Mouse (Mus musculus) kidney, adult 2 months (tissue): Measurements from ENCODE around the gene Scpep1. TPM values are rescaled to one million over a fixed set of nuclear protein-coding genes. Genes with fewer than 3 reads are reported as not detected.

Experiments used
- DNase-seq: peaks from one replicate; pipeline ENCODE4 v3.0.0; 2021
- H3K27ac ChIP-seq: fragments of 200-500 bp; 2 replicates; pipeline ENCODE4 v1.5.1; 2012; ENCODE audit warnings: low read depth, low read length, control low read depth, inconsistent platforms; ENCODE audit not compliant: insufficient read depth
- H3K27me3 ChIP-seq: fragments of 200-500 bp; replicated peaks from 2 replicates; pipeline ENCODE4 v1.6.1; 2012; ENCODE audit warnings: mild to moderate bottlenecking, moderate library complexity, low read length, inconsistent platforms; ENCODE audit not compliant: control insufficient read depth, insufficient read depth
- H3K36me3 ChIP-seq: fragments of 200-500 bp; 2 replicates; pipeline ENCODE4 v1.6.1; 2012; ENCODE audit warnings: mild to moderate bottlenecking, moderate library complexity, low read length, inconsistent platforms; ENCODE audit not compliant: control insufficient read depth, insufficient read depth
- H3K4me1 ChIP-seq: fragments of 200-500 bp; 2 replicates; pipeline ENCODE4 v1.6.1; 2011; ENCODE audit warnings: low read length; ENCODE audit not compliant: control insufficient read depth, insufficient read depth
- H3K4me3 ChIP-seq: fragments of 200-500 bp; 2 replicates; pipeline ENCODE4 v1.5.1; 2011; ENCODE audit warnings: mild to moderate bottlenecking, low read depth, low read length, control low read depth; ENCODE audit not compliant: insufficient read depth
- CTCF ChIP-seq: fragments of 200-500 bp; conservative IDR thresholded peaks from 2 replicates; pipeline ENCODE4 v1.5.1; 2011; ENCODE audit warnings: low read depth, mild to moderate bottlenecking, control low read depth, low read length, moderate library complexity, mixed read lengths; ENCODE audit not compliant: insufficient read depth, insufficient read length
- POLR2A ChIP-seq: fragments of 200-500 bp; IDR thresholded peaks from one replicate; pipeline ENCODE4 v1.6.1; 2011; ENCODE audit warnings: low read depth, low read length, control low read depth
- WGBS: fragments of 180-500 bp; shearing (Covaris S2); methylation state at CpG from one replicate; pipeline ENCODE4 v1.1.7; 2018; 5-methylcytosine and 5-hydroxymethylcytosine counted together
- polyA plus RNA-seq: library from polyadenylated mRNA; depleted of rRNA; stranded (reverse); fragments of >200 nt; gene quantifications from 2 replicates; pipeline ENCODE4 v1.2.3, GENCODE M21; 2012

The Scpep1 gene
- polyA plus RNA-seq, 1 experiment: 74.1 TPM

DNA sequence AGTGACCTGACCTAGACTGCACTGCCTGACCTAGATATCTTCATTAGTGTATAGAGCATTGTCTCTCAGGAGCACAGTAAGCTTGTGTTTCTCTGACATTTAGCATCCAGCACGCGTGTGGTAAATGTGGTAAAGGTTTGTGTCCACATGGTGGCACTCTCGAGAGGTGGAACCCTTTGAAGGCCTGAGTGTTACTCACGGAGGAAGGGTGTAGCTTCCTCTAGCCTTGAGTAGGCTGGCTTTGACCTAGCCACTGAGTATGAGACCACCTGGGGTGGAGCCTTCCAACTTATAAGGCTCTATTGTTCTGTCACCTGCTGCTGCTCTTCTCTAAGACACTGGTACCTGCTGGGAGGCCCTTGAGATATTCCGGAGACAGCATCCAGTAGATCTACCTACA lies 38.4 kb upstream of the Scpep1 start:
- H3K27me3 ChIP-seq: no peaks in the 10 kb centered on the region
- WGBS: 24% methylated on average over 5 of the region's 5 CpGs
- no peaks in the 10 kb centered on the region for H3K4me1 ChIP-seq
- no peak overlapping the region for H3K27ac ChIP-seq
- no peak overlapping the region for H3K4me3 ChIP-seq
- TF ChIP-seq CTCF: peak; percentile 93
- TF ChIP-seq POLR2A: no peak
- DNase-seq: peak; percentile 86
- no peaks in the 10 kb centered on the region; the same call in none of the 2 replicates for H3K36me3 ChIP-seq

DNA sequence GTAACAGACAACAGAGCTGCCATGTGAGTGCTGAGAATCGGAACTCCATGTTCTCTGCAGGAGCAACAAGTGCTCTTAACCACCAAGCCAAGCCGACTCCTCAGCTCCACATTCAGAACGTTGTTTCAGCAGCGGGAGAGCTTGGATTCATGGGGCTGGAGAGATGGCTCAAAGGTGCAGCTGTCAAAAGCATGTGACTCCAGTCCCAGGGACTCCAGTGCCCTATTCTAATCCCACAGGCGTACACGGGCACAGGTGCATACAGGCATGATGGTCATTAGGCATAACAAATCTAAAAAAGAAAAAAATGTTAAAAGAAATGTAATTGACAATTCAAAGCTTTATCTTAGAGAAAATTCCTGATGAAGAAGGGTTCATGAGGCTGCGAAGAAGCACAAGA lies 37.9 kb upstream of the Scpep1 start:
- H3K4me3 ChIP-seq: no peak overlapping the region
- WGBS: 51% methylated on average over 7 of the region's 7 CpGs
- no peaks in the 10 kb centered on the region for H3K4me1 ChIP-seq
- no peak for DNase-seq
- H3K36me3 ChIP-seq: no peaks in the 10 kb centered on the region; the same call in none of the 2 replicates
- no peak overlapping the region for H3K27ac ChIP-seq
- no peaks in the 10 kb centered on the region for H3K27me3 ChIP-seq
- TF ChIP-seq CTCF (no peak), POLR2A (no peak)

DNA sequence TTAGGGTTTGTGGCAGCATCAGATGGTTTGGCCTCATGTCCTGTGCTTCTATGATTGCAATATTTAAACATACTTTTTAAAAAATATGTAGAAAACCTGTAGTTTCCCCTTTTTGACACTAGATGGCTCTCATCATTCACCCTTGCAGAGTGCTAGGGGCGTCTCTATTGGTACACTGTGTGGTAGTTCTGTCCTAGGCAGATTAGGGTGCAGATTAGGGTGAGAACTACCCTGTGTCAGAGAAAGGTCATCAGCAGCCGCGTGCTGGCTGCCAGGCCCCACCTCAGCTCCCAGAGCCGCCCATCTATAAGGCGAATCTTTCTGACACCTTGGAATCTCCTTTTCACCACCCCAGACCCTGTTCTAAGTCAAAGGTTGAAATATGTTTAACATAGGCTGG lies 34.3 kb upstream of the Scpep1 start:
- no peaks in the 10 kb centered on the region for H3K4me1 ChIP-seq
- no peak for TF ChIP-seq POLR2A
- 0 out of 2 replicates have a peak, but pooled peaks have one; percentile 18 for TF ChIP-seq CTCF
- no peak overlapping the region for H3K27ac ChIP-seq
- WGBS: 68% methylated on average over 5 of the region's 5 CpGs
- H3K27me3 ChIP-seq: no peaks in the 10 kb centered on the region
- peak; percentile 46 for DNase-seq
- H3K36me3 ChIP-seq: no peaks in the 10 kb centered on the region; the same call in none of the 2 replicates
- H3K4me3 ChIP-seq: no peak overlapping the region

DNA sequence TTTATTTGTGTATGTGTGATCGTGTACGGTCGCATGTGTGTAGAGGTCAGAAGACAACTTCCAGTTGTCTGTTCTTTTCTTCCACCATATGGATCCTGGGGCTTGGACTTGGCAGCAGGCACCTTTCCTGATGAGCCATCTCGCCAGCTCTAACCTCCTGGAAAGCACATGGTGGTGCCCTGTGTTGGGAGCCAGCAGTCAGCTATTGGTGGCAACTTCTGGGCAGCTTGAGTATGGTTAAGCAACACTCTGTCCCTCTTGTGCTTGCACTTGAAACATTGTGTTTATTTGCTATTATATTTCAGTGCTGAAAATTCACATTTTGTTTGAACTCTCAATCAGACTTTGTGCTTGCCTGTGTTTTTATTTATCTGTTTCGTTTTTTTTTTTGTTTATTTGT lies 33.7 kb upstream of the Scpep1 start:
- no peak overlapping the region for H3K4me3 ChIP-seq
- 75% methylated on average over 5 of the region's 5 CpGs for WGBS
- H3K36me3 ChIP-seq: no peaks in the 10 kb centered on the region; the same call in none of the 2 replicates
- no peak overlapping the region for H3K27ac ChIP-seq
- H3K4me1 ChIP-seq: no peaks in the 10 kb centered on the region
- TF ChIP-seq CTCF: no peak
- no peak for TF ChIP-seq POLR2A
- H3K27me3 ChIP-seq: no peaks in the 10 kb centered on the region
- no peak for DNase-seq

DNA sequence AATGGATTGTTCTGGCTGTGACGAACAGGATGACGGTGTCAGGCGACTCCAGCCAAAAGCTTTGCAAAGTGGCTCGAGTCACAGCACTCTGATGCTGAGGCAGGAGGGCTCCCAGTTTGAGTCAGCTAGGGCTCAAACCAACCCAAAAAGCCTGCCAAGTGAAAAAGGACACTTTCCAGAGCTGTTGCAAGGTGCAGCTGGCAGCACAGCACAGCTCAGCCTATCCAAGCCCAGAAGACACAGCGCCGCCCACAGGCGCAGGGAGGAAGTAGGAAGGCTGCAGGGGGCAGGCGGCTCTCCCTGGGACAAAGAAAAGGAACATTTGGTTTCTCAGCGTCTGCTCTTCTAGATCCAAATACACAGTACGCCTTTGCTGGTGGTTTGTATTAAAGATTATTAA lies 31.4 kb upstream of the Scpep1 start:
- Histone ChIP-seq H3K4me3 (no peak overlapping the region), H3K27ac (no peak overlapping the region), H3K36me3 (no peaks in the 10 kb centered on the region; the same call in none of the 2 replicates), H3K27me3 (no peaks in the 10 kb centered on the region), H3K4me1 (no peaks in the 10 kb centered on the region)
- no peak for DNase-seq
- WGBS: 86% methylated on average over 10 of the region's 10 CpGs
- TF ChIP-seq CTCF (no peak), POLR2A (no peak)

DNA sequence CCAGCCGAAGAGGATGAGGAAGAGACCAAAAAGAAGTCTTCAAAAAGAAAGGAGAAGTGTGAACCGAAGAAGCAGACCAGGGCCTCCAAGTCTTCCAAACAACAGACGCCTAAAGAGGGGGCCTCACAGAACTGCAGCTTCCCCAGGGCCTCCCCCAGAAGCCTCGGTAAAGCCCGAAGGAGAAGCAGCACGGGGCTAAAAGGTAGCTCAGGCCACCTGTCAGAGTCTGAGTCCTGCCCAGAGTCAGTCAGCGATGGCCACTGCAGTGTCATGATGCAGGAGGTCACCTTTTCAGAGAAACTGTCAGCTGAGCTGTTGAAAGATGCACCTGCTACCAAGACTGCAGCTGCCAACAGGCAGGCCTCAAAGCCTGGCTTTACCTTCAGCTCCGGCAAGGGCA lies 26.1 kb upstream of the Scpep1 start:
- H3K4me1 ChIP-seq: no peaks in the 10 kb centered on the region
- TF ChIP-seq CTCF (no peak), POLR2A (no peak)
- no peak for DNase-seq
- H3K36me3 ChIP-seq: no peaks in the 10 kb centered on the region; the same call in 1 of the 2 replicates
- H3K4me3 ChIP-seq: no peak overlapping the region
- no peaks in the 10 kb centered on the region for H3K27me3 ChIP-seq
- H3K27ac ChIP-seq: no peak overlapping the region
- 81% methylated on average over 8 of the region's 8 CpGs for WGBS

DNA sequence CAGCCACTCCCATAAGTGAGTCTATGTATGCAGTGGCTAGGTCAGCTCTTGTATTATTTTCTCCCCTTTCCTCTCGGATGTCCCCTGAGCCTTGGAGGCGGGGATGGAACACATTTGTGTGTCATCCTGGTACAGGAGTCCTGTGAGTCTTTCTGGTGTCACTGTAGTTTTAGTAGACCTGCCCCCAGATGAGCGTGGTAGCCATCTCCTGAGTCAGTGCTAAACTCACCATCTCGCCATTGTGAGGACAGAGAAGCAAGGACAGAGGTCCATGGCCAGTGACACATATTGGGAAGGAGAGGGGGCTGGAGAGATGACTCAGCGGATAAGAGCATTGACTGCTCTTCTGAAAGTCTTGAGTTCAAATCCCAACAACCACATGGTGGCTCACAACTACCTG lies 21.9 kb upstream of the Scpep1 start:
- TF ChIP-seq POLR2A (no peak), CTCF (no peak)
- no peak for DNase-seq
- Histone ChIP-seq H3K4me3 (no peak overlapping the region), H3K27me3 (no peaks in the 10 kb centered on the region), H3K36me3 (no peaks in the 10 kb centered on the region), H3K4me1 (peaks cover 4% of the 10 kb centered on the region), H3K27ac (no peak overlapping the region)
- WGBS: 91% methylated on average over 5 of the region's 5 CpGs

DNA sequence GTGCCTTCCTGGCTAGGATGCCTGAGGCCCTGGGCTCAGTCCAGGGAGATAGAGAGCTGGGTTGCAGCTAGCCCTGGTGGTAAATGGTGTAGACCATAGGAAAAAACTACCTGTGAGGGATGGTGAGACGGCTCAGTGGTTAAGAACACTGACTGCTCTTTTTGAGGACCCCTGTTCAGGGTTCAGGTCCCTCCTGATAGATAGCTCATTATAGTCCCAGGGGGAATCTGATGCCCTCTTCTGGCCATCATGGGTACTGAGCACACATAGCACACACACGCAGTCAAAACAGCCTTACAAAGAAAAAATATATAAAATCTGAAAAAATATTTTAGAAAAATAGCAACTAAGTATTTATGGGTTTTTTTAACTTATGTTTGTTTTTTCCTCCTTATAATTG lies 21.1 kb upstream of the Scpep1 start:
- no peak overlapping the region for H3K27ac ChIP-seq
- no peaks in the 10 kb centered on the region for H3K36me3 ChIP-seq
- peak; percentile 31 for TF ChIP-seq CTCF
- TF ChIP-seq POLR2A: no peak
- DNase-seq: peak; percentile 18
- no peak overlapping the region for H3K4me3 ChIP-seq
- no peaks in the 10 kb centered on the region for H3K27me3 ChIP-seq
- WGBS: 87% methylated on average over 2 of the region's 2 CpGs
- H3K4me1 ChIP-seq: peaks cover 4% of the 10 kb centered on the region
